Mouse (Mus musculus) CD4-positive, CD25-positive, alpha-beta regulatory T cell, adult 4 months (primary cell): Measurements from ENCODE around the gene Lrrc36. TPM values are rescaled to one million over a fixed set of nuclear protein-coding genes. Genes with fewer than 3 reads are reported as not detected.

ENCODE experiments used
- ATAC-seq: one replicate; pipeline ENCODE4 v1.8.0; 2017
- polyA plus RNA-seq, 2 experiments: library from polyadenylated mRNA; unstranded; fragments of 100-300 nt; shearing (Covaris generic); gene quantifications; one replicate each; pipeline ENCODE4 v1.2.1; 2017

The Lrrc36 gene
- polyA plus RNA-seq, 2 experiments from 2014 or later: not detected

GRCm38 (mm10) chr8:105433021-105433420 is 19.6 kb downstream of the Lrrc36 start:
- ATAC-seq: no peak

DNA sequence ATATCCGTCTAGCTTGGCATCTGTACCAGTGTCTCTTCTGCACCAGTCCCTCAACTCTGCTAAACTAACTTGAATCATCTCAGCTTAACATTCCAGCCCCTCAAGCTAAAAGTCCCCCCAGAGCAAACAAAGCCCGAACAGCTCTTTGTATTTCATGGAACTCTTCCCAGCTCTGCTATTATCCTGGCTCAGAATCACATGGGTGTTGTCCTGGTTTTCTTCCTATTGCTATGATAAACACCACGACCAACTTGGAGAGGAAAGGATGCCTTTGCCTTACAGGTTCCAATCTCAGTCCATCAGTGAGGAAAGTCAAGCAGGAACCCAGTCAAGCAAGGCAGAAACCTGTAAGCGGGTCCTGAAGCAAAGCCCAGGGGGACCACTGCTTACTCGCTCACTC is 20.1 kb downstream of the Lrrc36 start:
- no peak for ATAC-seq

DNA sequence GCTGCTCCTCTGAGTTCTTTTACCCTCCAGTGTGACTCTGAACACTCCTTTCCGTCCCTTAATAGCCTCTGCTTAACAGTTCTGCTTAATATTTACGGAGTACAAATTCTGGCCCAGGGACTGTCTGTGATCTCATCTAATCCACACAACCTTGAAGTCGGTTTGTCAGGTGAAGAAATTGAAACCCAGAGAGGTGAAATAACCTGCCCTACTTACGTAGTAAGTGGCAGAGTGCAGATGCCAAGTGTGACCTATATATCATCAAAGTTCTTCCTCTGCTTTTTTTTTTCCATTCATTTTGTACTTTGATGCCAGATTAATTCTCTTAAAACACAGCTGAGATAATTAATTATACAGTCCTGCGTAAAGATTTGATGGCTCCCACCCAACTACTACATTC is 20.8 kb downstream of the Lrrc36 start:
- no peak for ATAC-seq

DNA sequence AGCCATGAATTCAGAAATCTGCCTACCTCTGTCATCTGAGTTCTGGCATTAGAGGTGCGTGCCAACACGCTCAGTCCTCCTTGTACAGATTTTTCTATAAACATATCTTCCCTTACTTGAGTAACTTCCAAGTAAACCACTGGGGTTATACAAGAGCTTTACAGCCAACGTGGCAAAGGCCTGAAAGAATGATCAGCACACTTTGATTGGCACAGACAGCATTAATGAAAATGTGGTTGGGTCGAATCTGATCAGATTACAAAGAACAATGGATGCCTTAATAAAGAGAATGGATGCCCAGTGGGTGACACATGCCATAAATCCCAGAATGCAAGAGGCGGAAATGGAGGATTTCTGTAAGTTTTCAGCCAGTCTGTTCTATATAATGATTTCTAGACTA is 22.8 kb downstream of the Lrrc36 start:
- no peak for ATAC-seq

DNA sequence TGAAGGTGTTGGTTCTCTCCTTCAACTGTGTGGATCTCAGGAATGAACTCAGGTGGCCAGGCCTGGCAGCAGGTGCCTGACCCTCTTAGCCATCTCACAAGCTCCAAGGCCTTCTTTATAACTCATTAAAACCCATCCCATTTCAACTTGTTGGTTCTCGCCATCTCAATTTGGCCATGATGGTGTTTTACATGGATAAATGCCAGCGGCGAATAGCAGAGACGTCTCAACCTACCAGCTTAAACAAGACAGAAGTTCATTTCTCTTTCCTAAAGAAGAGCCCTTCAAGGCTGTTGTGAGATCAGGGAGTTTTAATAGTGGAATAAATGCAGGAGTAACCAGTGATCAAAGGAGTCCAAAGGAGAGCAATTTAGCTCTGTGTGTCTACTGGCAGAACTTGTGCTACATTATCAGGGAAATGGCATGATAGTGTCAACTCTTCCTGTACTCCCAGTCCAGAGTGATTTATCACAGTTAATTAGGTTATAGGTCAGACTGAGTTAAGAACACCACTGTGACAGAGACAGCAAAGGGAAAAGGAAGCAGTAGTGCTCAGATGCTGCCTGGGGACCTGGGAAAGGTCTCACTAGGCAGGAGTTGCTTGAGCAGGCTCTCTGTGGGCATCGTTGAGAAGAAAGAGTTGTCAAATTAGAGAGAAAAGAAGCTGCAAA is 23.8 kb downstream of the Lrrc36 start:
- ATAC-seq: no peak

DNA sequence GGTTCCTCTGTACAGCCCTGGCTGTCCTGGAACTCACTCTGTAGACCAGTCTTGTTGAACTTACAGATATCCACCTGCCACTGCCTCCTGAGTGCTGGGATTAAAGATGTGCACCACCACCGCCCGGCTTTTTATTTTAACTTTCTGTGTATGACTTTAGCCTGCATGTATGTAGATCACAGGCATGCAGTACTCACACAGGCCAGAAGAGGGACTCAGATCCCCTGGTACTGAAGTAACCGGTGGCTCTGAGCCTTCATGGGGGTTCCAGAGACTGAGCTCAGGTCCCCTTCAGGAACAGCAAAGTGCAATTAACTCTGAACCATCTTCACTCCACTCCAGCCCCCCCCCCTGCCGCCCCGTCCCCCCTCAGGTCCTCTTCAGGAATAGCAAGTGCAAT is 25.5 kb downstream of the Lrrc36 start:
- no peak for ATAC-seq

DNA sequence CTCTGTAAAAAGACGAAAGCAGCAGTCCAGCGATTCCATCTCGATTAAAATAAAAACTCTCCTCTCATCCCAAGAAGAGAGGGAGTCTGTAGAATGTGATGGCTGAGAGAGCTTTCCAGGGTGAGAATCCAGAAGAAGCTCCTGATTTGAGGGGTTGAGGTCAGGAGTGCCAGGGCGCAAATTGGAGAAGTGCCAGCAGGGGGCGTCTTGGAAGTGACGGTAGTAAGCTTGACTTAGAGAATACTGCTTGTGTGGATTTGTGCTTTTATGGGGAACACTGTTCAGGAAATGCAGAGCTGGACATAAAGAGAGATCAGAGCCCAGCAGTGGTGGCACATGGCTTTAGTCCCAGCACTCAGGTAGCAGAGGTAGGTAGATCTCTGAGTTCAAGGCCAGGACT is 28.1 kb downstream of the Lrrc36 start:
- no peak for ATAC-seq

DNA sequence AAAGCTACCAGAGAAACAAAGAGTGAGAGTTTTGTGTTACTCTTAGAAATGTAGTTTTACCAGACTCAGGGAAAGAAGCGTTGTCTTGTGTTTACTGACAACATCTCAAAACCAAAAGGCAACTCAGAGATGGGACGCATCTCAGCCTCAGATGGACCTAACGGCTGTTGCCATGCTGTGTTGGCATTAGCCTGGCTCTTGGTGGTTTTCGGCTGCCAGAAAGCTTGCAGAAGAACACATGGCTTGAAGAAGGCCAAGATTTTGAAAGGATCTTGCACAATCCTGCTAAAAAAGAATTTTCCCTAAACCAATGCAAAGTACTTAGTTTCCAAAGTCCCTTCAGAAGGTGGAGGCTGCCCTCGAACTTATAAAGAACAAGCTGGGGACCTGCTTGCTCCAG is 29.3 kb downstream of the Lrrc36 start:
- ATAC-seq: no peak

GRCm38 (mm10) chr8:105445296-105446126 is 32.1 kb downstream of the Lrrc36 start:
- no peak for ATAC-seq

DNA sequence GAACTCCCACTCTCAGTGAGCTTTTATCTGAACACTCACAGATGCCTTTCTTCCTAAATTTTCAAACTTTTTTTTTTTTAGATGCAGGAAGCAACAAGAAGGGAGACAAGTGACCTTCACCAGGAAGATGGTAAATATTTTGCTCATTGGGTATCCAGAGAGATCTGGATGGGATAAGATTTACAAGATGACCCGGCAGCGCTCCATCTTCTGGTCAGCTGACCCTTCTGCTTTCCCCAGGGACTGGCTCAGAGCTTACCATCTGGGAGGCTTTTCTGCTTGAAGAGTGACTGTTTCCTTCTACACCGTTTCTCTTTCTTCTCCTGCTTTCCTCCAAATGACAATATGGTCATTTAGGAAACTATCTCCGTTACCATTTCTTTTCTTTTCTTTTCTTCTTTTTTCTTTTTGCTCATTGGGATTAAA is 32.8 kb downstream of the Lrrc36 start:
- ATAC-seq: no peak

- ATAC-seq: no peak
These were observed 34.8 kb downstream of the Lrrc36 start for GRCm38 (mm10) chr8:105448188-105448587.

DNA sequence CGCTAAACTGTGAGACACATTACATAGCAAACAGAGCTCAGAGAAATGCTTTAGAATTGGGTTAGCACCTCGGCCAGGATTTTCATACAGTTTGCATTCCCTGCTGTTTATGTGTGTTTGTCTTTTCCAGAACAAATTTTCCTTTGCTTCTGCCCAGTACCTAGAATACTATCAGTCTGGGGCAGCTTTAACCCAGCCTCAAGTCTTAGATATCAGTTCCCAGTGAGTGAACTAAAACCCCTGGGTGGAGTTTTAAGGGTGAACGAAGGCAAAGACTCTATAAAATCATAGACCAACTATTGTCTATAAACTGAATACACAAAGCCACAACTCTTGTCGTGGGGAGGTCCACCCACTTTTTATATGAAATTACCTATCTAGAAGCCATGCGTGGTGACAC is 35.2 kb downstream of the Lrrc36 start:
- no peak for ATAC-seq

DNA sequence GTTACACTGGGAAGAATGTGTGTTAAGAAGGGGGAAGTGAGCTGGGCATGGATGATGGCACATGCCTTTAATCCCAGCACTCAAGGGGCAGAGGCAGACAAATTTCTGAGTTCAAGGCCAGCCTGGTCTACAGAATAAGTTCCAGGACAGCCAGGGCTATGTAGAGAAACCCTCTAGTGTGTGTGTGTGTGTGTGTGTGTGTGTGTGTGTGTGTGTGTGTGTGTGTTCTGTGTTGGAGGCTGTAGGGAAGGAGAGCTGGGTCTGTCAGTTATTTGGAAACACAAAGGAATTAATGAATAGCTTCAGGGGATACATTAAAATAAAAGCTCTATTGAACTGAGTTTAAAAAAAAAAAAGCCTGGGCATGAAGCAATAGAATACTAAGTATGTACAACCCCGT is 37.6 kb downstream of the Lrrc36 start:
- no peak for ATAC-seq

GRCm38 (mm10) chr8:105451903-105452603 is 38.7 kb downstream of the Lrrc36 start:
- no peak for ATAC-seq

DNA sequence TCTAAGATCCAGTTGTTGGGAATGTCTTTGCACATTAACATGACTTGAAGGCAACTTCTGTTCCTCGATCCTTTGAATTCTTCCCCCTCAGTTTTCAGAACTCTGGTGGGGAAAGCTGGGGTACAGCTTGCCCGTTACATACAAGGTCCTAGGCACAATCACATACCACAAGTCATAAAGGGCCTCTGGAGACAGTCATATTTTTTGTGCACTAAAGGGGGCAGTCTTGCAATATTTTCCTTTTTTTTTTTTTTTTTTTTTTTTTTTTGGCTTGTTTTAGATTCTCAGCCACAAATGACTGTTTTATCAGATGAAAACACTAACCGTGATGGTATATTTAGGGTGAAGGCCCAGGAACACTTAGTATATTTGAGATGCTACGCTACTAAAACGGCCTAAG is 39.9 kb downstream of the Lrrc36 start:
- no peak for ATAC-seq

DNA sequence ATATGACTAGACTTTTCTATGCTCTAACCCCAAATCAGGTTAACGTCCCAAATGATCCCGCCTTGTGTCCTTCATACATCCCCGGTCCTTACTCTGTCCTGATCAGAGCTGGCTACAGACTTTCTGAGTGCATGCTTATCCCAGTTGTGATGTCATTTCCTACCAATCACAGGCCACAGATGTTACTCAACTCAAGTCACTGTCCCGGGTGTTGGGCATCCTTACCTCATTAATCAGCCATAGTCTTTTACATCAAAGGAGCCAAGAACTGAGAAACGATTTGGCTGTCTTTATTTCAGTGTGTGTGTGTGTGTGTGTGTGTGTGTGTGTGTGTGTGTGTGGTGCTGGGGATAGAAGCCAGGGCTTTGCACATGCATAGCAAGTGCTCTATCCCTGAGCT is 40.7 kb downstream of the Lrrc36 start:
- ATAC-seq: no peak

GRCm38 (mm10) chr8:105455218-105455617 is 41.8 kb downstream of the Lrrc36 start:
- no peak for ATAC-seq

- no peak for ATAC-seq
These were observed 47.9 kb downstream of the Lrrc36 start for GRCm38 (mm10) chr8:105461085-105461803.

DNA sequence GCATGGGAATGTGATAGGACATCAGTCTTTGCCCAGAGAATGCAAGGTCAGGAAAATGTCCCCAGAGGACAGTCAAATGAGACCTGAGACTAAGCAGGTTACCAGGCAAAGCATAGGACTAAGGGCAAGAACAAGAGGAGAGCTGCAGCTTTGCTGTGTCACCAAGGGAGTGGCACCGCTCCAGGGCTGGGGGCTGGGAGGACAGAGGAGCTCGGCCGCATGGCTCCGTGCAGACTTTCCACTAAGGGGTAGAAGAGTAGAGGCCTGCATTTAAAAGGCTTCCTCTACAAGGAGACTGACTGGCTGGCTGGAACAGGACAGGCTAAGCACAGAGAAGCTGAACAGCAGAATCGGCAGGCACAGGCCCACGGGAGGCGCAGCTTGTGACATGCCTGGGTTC is 51.2 kb downstream of the Lrrc36 start:
- ATAC-seq: no peak

GRCm38 (mm10) chr8:105466246-105466645 is 52.9 kb downstream of the Lrrc36 start:
- no peak for ATAC-seq

DNA sequence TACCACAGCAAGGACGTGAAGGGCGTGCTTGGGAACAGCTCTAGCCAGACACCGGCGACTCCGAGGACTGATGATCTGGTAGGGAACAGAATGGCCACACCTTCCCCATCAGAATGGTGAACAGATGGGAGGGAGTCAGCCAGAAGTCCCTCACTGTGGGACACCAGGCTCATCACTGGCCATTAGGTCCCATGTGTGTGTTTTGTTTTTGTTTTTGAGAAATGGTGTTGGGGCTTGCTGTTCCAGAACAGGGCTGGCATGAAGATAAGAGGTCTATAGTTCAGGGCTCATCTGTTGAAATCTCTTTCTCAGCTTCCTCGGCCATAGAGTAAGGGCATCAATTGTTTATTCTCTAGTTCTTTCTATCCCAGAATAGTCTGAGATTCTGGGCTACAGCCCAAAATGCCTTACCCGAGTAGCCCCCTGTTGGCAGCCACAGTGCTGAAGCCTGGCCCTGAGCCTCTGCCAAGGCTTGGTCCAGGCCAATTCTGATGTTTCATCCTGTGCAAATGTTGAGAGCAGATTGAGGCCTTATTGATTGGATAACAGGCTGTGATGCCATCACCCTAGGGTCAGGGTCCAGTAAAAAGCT is 53.4 kb downstream of the Lrrc36 start:
- ATAC-seq: no peak

GRCm38 (mm10) chr8:105467396-105467985 is 54.1 kb downstream of the Lrrc36 start:
- ATAC-seq: no peak
